Mouse (Mus musculus) left cerebral cortex, postnatal 36 days (tissue): ENCODE data around the gene Prodh2. TPM values are rescaled to one million over a fixed set of nuclear protein-coding genes. Genes with fewer than 3 reads are reported as not detected.
"Not testable (repeated sequence)": the region's sequence is repeated elsewhere in the genome, so short reads cannot be mapped to it uniquely, and the experiment has no call there.

Experiments used
- DNase-seq, 2 experiments: peaks; one replicate each; pipeline ENCODE4 v3.0.0; 2021 to 2022; ENCODE audit warnings: low spot score in 2 of 2, mixed read lengths in 1 of 2
- intact Hi-C: fragments of 180-260 bp; cut with DNase I; formaldehyde crosslinking; loops from one replicate; pipeline ENCODE4 v1.15.1; 2025
- total RNA-seq, 2 experiments: library from RNA; stranded (reverse); gene quantifications; 2 replicates each; pipeline ENCODE4 v1.2.3; 2021

The Prodh2 gene
- not detected for total RNA-seq

DNA sequence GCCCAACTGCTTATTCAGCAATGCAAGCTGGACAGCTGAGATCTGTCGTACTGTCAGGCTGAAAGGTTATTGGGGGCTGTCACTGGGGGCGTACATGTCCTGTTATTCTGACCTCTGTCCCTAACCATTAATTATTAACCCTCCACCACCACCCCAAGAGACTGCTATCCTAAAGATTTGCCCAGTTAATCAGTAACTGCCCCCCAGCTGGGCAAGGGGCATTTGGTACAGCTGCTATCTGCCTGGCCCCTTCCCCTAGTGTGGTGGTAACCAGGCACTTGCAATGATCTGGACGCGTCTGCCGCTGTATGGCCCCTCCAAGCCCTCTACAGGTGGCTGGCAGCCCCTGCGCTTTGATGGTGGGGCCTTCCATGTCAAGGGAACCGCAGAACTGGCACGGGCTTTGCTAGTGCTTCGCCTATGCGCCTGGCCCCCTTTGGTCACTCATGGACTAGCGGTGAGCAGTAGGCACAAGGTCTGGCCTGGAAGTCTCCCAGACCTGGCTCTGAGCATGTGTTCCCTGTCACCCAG lies at the start of gene Prodh2:
Gene Prodh2, plus strand, starts transcription at position 222 of the 531 bp plus-strand sequence.
- no peak for DNase-seq
- intact Hi-C loops: loop anchor here (5.0 kb wide), 2 partner anchors 44 to 51 kb away; partner anchors contain the start of gene Arhgap33

DNA sequence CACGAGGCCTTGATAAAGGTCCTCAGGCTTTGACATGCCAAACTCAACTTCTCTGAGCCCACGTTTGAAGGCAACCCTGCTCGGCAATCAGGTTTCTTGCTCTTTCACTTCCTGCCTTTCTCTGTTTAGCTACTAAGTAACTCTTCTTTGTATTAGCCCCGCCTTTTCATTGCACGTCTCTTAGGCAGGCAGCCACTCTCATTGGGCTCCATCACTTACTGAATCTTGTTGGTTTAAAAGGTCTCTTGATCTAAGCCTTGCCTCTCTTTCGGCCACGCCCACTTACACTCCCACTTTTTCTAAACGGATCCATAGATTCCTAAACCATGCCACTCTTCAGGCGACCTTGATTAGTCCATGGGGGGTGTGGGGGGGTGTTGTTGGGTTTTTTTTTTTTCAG lies 49.7 kb upstream of the Prodh2 start:
- no peak for DNase-seq
- intact Hi-C loops: loop anchor here (2.0 to 10.0 kb wide), 4 partner anchors 29 to 119 kb away; partner anchors contain the start of genes Arhgap33, Gm49396, Prodh2 and Psenen

DNA sequence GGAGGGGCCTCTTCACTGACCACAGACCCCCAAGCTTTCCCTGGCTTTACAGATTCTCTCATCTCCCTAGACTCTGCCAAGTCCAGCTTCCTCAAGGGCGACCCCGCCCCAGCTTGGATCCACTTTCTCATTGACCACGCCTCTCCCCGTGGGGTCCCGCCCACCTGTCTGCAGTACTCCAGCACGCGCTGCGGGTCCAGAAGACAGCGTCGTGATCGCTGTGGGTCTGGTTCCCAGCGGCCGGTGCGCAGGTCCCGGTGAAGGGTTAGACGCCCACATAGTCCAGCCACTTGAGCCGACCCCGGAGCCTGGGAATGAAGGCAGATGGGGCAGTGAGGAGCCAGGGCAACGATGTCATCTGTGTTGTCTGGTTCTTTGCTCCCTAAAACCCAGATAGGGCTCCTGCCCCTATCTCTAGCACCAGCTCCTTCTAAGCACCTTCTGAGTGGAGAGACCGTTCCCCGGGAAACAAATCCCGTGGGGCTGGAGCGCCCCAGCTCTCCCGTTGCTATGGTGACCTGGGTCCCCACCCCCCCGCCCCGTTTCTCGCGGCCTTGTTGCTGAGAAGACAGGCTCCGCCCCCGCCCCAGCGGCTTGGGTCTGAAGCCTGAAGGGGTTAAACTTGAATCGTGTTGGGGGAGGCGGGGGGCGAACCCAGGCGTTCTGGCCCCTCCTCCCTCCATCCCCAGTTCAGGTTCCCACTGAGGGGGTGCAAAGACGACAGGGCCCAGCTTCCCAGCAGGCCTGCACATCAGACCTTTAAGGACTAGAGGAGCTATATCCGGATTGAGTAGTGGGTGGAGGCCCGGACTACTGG lies 49.1 kb upstream of the Prodh2 start:
- DNase-seq: peak; percentile 61 to 80
- intact Hi-C loops: loop anchor here (5.0 to 10.0 kb wide), 2 partner anchors 48 to 90 kb away; partner anchors contain the start of genes Arhgap33 and Prodh2

DNA sequence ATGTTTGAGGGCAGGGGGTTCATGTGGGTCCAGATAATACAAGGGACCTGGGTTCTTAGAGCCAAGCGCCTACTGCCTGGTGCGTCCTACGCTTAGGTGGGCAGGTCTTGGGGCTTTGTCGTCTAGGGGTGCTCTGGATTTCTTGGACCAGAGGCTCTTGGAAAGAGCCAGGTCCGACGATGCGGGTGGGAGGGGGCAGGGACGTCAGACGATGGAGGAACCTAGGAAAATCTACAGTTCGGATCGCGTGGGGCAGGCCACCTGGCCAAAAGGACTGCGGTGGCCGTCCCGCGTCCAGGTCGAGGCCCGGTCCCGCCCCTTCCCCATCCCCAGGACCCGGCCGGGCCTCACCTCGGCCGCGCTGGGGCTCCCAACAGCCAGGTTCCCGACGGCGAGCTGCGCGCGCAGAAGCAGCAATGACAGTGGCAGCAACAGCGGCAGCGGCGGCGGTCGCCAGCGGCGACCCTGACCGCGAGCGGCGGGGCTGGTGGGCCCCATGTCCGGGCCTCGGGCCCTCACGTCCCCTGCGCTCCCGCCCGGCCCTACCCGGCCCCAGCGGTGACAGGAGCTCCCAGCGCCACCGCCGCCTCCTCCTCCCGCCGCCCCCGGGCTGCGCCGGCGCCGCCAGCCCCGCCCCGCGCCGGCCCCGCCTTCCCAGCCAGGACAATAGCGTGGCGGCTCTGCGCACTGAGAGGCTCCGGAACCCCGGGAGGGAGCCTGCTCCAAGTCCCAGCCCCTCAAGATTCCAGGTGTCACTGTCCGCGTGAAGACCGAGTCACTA lies 48.3 kb upstream of the Prodh2 start, which contains the start of gene Aplp1:
Gene Aplp1, minus strand, starts transcription at position 565 of the 781 bp plus-strand sequence.
- intact Hi-C loops: loop anchor here (5.0 to 10.0 kb wide), 2 partner anchors 47 to 90 kb away; partner anchors contain the start of genes Arhgap33 and Prodh2
- peak; percentile 81 to 92 for DNase-seq

DNA sequence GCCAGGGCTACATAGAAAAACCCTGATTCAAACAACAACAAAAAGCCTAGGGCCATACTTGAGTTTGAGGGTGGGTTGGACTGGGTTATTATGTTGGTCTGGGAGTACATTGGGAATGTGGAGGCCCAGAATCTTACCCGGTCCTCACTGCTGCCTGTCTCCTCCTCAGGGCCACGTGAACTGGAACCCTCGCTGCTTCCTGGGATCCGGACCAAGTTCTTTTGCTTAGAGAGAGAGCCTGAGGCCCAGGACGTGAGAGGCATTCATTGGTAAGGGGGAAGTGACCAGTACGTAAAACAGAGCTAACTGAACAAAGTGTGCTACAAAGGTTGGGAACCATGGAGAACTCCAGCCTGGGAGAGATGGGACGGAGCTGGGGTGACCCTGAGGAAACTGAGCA lies 43.2 kb upstream of the Prodh2 start:
- DNase-seq: no peak
- intact Hi-C loops: no loop called here

DNA sequence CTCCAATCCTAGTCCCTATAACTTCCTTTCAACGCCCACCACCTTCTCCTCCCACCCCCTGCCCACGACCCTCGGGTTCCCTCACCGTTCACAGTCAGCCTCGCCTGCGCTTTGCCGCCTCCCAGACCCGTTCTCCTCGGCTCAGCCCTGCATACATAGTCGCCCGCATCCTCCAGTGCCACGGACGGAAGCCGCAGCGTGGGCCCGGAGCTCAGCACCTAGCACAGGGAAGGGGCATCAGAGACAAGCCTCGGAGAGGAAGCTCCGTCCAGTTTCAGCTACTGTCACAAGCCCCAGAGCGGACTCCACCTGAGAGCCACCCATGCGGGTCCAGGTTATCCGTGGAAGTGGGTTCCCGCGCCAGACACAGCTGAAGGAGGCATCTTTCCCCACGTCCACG lies 40.1 kb upstream of the Prodh2 start:
- DNase-seq: no peak
- intact Hi-C loops: no loop called here

DNA sequence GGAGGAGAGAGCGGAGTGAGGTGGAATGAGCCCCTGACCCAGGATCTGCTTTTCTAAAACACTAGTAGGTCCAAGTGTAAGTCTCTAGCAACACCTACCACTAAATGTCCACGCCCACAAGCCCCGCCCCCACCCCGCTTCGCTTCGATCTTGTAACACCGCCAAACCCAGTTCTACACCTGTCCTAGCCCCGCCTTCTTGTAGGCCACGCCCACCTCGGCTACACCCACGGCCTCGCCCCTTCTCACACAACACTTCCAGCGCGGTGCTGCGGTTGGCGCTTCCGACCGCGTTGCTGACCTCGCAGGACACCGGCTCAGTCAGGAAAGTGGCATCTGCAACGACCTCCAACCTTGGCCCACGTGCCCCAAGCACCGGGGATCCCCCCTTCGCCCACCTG lies 39.7 kb upstream of the Prodh2 start:
- no peak for DNase-seq
- intact Hi-C loops: no loop called here

DNA sequence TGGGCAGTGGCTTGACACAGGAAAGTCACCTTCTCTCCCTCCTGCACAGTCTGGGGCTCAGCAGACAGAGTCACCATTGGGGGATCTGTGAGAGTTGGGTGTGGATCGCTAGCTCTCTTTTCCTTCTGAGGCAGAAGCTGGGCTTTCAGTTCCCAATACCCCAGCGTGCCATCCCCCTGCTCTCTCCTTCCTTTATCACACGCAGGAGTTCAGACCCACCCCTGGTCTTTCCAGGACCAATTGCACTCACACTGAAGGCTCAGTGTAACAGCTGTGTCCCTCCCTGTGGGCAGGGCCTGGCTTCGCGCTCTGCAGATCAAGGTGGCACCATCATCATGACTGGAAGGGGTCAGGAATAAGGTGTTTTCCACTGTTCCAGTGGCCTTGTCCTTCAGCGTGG lies 39.2 kb upstream of the Prodh2 start:
- no peak for DNase-seq
- intact Hi-C loops: no loop called here

DNA sequence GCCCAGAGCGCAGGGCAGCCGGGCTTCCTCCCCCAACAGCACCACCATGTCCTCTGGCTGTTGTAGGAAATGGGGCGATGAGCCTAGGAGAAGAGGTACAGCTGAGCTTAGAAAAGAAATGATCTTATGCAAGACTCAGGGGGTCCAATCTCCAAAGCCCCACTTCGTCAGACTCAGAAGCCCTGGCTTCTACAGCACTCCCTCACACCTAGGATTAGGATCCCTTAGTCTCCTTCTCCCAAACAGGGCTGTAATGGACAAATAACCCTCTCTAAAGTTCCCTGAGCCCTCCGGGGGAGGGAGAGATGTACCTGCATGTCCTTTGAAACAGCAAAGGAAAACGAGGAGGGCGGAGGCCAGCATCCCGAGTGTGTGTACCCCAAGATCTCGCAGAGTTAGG lies 36.9 kb upstream of the Prodh2 start:
- intact Hi-C loops: no loop called here
- no peak for DNase-seq

DNA sequence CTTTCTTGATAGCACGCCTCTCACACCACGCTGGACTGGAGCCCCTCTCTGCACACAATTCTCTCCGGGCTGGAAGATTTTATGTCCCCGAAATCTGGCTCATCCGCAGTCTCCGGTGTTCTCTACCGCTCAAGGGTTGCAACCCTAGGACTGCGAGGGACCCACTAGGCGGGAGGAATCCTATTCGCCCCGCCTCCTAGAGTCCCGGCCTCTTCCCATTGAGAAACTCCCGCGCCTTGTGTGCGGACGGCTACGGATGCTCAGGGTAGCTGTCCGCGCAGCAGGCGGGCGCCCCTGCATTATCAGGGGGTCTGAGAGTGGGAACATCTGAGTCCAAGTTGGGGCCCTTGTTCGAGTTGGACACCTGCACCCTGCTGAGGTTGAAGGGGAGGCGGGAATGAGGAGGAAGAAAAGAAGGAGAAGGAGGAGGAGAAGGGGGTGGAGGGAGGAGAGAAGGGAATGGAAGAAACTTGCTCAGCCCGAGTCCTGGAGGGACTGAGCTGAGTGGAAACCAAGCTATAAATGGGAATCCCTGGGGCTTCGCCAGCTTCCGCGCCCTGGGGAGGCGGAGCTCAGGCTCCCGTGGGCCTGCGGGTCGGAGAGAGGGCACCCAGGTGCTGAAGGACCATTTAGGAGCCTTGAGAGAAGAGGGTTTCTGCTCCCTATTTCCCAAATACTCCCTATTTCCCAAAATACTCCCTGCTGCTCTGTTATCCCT lies 36.4 kb upstream of the Prodh2 start:
- DNase-seq: no peak
- intact Hi-C loops: no loop called here

DNA sequence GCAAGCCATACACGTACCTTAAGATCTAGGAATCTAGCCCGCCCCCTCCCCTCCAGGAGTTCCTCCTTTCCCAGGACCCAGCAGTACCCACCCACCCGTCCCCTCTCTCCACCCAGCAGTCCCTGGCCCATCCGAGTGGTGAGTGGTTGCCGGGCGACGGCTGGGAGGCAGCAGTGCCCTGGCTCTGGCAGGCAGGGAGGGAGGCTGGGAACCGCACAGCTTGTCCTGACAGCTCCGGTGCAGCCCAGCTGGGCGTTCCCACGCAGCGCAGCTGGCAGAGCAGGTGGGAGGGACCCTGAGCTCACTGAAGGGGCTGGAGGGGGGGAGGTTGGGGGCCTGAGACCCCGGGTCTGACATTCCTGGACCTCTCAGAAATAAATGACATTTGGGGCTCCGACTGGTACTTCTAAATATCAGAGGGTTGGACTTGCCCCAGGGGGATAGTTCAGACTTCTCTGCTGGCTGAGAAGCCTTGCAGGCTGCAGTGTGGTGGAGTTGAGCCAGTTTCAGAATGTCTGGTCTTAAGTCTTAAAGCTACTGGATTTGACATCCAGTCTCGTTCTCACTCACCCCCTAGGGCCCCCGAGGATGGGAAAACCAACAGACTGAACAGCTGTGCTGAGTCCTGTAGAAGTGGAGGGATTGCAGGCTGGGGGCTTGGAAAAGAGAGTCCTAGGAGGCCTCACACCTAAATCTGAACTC lies 35.6 kb upstream of the Prodh2 start, which contains the start of the genes Kirrel2 and Nphs1:
Gene Kirrel2, minus strand, starts transcription at position 62 of the 702 bp plus-strand sequence.
Gene Nphs1, plus strand, starts transcription at position 687 of the 702 bp plus-strand sequence.
- intact Hi-C loops: no loop called here
- DNase-seq: peak; percentile 74 to 77

DNA sequence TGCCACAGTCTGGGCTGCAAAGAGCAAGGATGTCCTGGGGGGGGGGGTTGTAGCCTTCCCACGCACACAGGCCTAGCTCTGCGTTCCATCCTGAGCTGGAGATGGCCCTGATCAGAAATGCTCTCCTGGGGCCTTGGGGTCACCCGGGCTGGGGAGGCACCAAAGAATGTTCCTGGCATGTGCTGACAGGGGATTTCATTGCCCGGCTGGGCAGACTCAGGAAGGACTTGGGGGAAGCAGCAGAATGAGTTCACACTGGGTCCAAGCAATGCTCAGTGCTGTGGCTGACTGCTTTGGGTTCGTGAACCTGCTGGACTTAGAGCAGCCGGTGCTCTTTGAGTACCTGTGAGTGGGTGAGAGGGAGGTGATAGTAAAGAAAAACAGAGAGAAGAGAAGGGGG lies 33.9 kb upstream of the Prodh2 start:
- intact Hi-C loops: no loop called here

DNA sequence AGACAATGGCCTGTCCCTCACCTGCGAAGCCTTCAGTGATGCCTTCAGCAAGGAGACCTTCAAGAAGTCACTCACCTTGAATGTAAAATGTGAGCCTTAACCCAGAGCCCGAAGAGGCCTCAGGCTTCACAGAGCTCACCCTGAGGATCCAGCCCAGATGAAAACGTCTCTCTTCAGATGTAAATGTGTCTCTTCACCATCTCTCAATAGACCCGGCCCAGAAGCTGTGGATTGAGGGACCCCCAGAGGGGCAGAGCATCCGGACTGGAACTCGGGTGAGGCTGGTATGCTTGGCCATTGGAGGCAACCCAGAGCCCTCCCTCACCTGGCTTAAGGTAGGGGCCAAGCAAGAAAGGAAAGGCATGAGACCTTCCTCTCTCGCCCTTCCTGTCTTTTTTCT lies 29.9 kb upstream of the Prodh2 start:
- no peak for DNase-seq
- intact Hi-C loops: no loop called here

More for the DNA sequence above, 33.9 kb upstream of the Prodh2 start:
- DNase-seq: no peak

DNA sequence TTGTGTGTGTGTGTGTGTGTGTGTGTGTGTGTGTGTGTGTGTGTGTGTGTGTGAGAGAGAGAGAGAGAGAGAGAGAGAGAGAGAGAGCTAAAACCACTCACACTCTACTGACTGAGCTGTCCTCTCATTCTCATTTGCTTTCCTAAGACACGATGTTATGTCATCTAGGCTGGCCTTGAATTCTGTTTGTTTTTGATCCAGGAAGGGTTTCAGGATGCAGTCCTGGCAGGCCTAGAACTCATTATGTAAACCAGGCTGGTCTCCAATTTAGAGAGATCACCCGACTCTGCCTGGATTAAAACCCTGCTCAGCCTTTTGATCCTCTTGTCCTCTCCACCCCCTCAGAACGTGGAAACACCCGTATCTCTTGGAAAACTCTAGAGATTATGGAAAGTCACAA lies 29.4 kb upstream of the Prodh2 start:
- intact Hi-C loops: no loop called here
- no peak for DNase-seq

DNA sequence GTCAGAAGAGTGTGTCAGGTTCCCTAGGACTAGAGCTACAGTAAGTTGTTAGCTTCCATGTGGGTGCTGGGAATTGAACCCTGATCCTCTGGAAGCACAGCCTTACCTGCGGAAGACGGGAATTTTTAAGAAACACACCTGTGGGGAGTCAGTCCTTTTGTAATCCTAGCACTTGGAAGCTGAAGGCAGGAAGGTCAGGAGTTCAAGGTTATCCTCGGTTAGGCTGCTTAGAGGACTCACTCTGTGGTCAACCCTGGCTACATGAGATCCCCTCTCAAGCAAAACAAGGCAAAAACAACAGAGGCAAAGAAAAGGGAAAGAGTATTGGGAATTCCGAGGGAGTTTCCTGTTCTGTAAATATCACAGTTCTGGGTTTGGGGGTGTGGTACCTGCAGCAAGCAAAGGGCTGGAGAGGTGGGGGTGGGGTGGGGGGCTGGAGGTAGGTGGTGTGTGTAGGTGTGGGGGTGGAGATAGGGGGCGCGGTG lies 28.6 kb upstream of the Prodh2 start:
- DNase-seq: no peak
- intact Hi-C loops: no loop called here

DNA sequence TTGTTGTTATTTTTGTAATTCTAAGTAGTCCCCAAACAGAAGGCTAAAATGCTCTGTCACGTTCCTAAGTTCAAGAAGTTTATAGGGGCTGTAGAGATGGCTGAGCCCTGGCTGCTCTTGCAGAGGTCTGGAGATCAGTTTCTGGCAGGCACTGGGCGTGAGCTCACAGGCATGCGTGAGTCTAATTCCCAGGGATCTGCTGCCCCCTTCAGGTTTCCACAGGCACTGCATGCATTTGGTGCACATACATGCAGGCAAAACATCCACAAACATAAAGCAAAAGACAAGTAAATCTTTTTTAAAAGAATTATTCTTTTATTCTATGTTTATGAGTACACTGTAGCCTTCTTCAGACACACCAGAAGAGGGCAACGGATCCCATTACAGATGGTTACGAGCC lies 21.0 kb upstream of the Prodh2 start:
- no peak for DNase-seq
- intact Hi-C loops: loop anchor here (2.0 kb wide), 1 partner anchor 30 kb away; no protein-coding TSS in a partner anchor

DNA sequence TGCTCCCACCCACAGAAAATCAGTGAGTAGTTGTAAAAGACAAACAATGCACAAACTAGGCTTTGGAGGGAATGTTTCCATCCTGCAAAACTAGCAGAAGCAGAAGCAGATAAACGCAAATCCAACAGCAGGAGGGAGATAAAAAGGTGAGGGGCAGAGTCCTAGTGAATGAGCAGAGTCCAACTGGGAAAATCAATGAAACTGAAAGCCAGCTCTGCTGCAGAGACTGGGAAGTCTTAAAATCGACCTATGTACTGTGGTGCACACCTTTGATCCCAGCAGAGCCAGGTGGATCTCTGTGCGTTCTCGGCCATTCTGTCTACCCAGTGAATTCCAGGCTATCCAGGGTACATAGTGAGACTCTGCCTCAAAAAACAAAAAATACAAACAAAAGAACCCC lies 18.4 kb upstream of the Prodh2 start:
- DNase-seq: no peak
- intact Hi-C loops: no loop called here

DNA sequence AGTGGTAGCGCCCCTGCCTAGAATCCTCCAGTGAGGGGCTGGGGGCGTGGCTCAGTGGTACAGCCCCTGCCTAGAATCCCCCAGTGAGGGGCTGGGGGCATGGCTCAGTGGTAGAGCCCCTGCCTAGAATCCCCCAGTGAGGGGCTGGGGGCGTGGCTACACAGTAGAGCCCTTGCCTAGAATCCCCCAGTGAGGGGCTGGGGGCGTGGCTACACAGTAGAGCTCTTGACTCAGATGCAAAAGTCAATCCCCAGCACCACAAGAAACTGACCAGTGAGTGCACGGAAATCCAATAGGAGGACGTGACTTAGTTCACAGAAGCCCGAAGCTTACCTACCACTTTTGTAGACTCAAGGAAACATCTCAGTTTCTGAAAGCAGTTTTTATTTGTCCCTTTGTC lies 17.3 kb upstream of the Prodh2 start:
- intact Hi-C loops, DNase-seq: not testable (repeated sequence)
